27 mouse cellular contexts compared by ENCODE assay signal in the genomic region with DNA sequence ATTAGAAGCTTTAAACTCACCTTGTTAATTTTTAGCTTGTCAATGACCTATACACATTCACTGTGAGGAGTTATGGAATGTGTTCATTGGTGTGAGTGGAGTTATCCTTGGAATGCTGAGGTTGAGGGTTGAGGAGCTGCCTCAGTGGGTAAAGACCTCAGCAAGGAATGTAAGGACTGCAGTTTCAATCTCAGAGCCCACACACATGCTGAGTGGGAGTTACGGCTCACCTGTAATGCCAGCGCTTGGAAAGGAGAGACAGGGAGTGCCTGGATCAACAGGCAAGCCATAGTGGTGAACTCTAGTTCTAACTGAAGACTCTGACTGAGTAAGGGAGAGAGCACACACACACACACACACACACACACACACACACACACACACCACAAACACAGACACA. TPM values are rescaled to one million over a fixed set of nuclear protein-coding genes. Genes with fewer than 3 reads are reported as not detected.
"Had no signal": no experiment of that assay in that cellular context is flagged by ENCODE, and none has a peak within 500 bp of the region (broad histone marks: within the 10 kb centered on the region; RNA-seq: fewer than 3 reads in every experiment).

No protein-coding gene starts in this region.

- H3K36me3 ChIP-seq: heart, embryonic 10.5 days; heart, embryonic 12.5 days; hindbrain, embryonic 13.5 days; hindbrain, embryonic 15.5 days; kidney, embryonic 15.5 days; limb, embryonic 10.5 days; limb, embryonic 12.5 days had no signal

- ATAC-seq: forebrain, embryonic 16.5 days; hindbrain, postnatal 0 days; intestine, embryonic 16.5 days had no signal

- H3K4me1 ChIP-seq: heart, embryonic 10.5 days; heart, embryonic 12.5 days; hindbrain, embryonic 13.5 days; hindbrain, embryonic 15.5 days; limb, embryonic 10.5 days; limb, embryonic 12.5 days had no signal

- DNase-seq: gastrocnemius, postnatal 14 days; gastrocnemius, postnatal 36 days; heart, adult 18-20 months; heart, postnatal 10 days; heart, postnatal 36 days; kidney, adult 11 months; kidney, adult 2 months; kidney, adult 9 months; kidney, postnatal 25 days; liver had no signal

- H3K4me3 ChIP-seq: heart, embryonic 10.5 days; heart, embryonic 12.5 days; hindbrain, embryonic 13.5 days; hindbrain, embryonic 15.5 days; kidney, embryonic 15.5 days; layer of hippocampus, adult 2 months; left cerebral cortex, adult 2 months; limb, embryonic 10.5 days; limb, embryonic 12.5 days had no signal

- H3K9me3 ChIP-seq: heart, embryonic 10.5 days; heart, embryonic 12.5 days; hindbrain, embryonic 13.5 days; hindbrain, embryonic 15.5 days; kidney, embryonic 15.5 days; limb, embryonic 10.5 days; limb, embryonic 12.5 days had no signal

- H3K27me3 ChIP-seq: hindbrain, embryonic 13.5 days; hindbrain, embryonic 15.5 days; kidney, embryonic 15.5 days; limb, embryonic 12.5 days had no signal

- H3K27ac ChIP-seq: heart, embryonic 10.5 days; hindbrain, embryonic 13.5 days; hindbrain, embryonic 15.5 days; hindbrain, postnatal 0 days; kidney, embryonic 15.5 days; kidney, postnatal 0 days; layer of hippocampus, adult 2 months; left cerebral cortex, adult 2 months; limb, embryonic 10.5 days; limb, embryonic 12.5 days had no signal

- H3K9ac ChIP-seq: heart, embryonic 12.5 days; hindbrain, embryonic 13.5 days; hindbrain, embryonic 15.5 days; kidney, embryonic 15.5 days; limb, embryonic 12.5 days had no signal

- H3K4me2 ChIP-seq: heart, embryonic 12.5 days; hindbrain, embryonic 13.5 days; hindbrain, embryonic 15.5 days; kidney, embryonic 15.5 days; limb, embryonic 12.5 days had no signal

RNA-seq across cellular contexts. Expression of a gene that starts 45.3 kb away (rescaled TPM):
- total RNA-seq: hematopoietic stem cell, adult 5-6 weeks had no signal
- polyA plus RNA-seq: forebrain, embryonic 16.5 days; heart, embryonic 10.5 days; heart, embryonic 12.5 days; heart, embryonic 14.5 days; heart, embryonic 16.5 days; hindbrain, embryonic 11.5 days; hindbrain, embryonic 15.5 days; hindbrain, postnatal 0 days; intestine, embryonic 16.5 days; kidney, embryonic 15.5 days; kidney, postnatal 0 days; limb, embryonic 10.5 days; limb, embryonic 12.5 days had no signal
